Mouse (Mus musculus) thymus, postnatal 10 days (tissue): Measurements from ENCODE around the gene Sugp1.
"Not testable (repeated sequence)": the region's sequence is repeated elsewhere in the genome, so short reads cannot be mapped to it uniquely, and the experiment has no call there.

Experiments used
- DNase-seq, 2 experiments: peaks; one replicate each; pipeline ENCODE4 v3.0.0; 2021; ENCODE audit warnings: low spot score in 2 of 2

Sugp1 gene

GRCm38 (mm10) chr8:70042583-70043455 lies at the start of gene Sugp1, which contains the start of gene Mau2:
Gene Sugp1, plus strand, starts transcription at chr8:70042813.
Gene Mau2, minus strand, starts transcription at chr8:70042734.
- peak; percentile 95 to 97 for DNase-seq

- no peak for DNase-seq
Observed at GRCm38 (mm10) chr8:69995422-69995775, 47.2 kb upstream of the Sugp1 start.

DNA sequence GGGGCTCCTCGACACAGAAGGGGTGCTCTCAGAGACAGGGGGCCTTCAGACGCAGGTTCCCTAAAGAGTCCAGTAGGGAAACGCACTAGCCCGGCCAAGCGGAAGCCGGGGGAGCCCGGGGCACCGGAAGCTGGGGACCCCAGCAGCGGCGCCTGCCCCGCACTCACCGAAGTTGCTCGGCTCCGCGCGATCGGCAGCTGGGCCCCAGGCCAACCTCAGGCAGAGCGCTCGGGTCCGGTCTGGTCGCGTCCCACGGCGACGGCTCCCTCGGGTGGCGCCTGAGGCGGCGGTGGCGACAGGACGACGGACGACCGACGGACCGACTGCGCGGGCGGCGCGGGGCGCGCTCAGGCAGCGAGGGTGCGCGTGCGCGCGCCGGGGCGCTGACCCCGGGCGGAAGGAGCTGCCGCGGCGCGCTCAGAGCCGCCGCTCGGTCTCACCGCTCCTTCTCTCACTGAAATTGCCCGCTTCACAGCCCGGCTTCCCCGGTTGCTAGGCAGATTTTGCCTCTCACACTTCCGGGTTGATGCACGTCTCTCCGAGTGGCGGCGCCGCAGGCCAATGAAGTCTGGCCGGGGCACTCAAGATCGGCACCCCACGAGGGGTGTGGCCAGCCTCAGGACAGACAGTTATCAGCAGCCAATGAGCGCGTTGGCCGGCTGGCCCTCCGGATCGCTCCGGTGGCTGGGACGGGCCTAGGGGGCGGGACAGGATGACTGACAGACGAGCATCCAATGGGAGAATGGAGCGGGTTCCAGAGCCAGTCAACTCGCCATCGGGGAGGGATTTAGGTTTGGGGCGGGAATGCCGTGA lies 46.6 kb upstream of the Sugp1 start, which contains the start of gene Gatad2a:
Gene Gatad2a (minus strand): TSS at position 609 of the 813 bp plus-strand sequence.
- peak; percentile 99 to 100 for DNase-seq

DNA sequence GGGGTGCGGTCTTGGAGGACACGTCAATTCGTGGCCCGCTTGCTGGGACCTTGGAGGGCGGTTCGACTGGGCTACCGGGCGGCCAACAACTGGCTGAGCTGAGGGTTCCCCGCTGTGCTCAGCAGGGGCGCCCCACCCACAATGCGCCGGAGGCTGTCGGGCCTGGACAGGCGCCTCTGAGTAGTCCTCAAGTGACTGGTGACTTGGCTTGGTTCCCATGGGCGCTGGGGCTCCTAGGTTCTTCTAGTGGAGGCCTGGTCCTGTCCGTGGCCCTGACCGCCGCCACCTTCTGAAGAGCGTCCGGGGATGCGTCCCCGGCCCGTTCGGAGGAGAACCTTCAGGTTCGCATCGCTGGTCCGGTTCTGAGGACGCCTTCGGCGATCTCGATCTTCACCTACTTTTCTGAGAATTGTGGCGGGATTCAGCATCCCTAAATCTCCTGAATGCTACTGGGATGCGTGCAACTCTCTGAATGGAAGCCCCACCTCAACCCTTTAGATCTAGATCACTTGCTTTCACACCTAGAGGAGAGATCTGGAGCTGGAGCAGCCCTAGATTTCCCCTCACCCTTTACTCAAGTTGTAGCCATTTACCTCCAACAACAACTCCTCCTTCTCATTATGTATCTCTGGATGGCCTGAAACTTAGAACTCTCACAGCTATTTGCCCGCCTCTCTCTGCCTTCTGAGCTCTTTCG lies 45.9 kb upstream of the Sugp1 start:
- no peak for DNase-seq

DNA sequence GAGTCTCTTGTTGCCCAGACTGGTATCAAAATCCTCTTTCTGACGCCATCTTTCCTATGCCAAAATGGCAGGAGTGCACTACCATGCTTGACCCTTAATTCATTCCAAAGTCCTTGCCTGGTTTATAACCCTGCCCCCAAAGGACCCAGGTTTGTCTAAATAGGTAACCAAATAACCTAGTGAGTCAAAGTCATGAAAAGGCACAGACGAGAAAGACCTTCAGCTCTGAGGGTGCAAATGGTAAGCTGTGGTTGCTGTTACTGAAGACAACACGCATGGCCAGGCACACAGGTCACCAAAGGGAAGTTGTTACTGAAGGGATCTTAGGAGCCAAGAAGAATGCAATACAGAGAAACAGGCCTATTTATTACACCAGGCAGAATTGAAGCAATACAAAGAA lies 43.9 kb upstream of the Sugp1 start:
- DNase-seq = no peak

GRCm38 (mm10) chr8:69999236-69999635 lies 43.4 kb upstream of the Sugp1 start:
- DNase-seq = no peak

GRCm38 (mm10) chr8:70000226-70000625 lies 42.4 kb upstream of the Sugp1 start:
- no peak for DNase-seq

- peak; percentile 35 to 49 for DNase-seq
Observed at GRCm38 (mm10) chr8:70001176-70001891, 41.3 kb upstream of the Sugp1 start.

DNA sequence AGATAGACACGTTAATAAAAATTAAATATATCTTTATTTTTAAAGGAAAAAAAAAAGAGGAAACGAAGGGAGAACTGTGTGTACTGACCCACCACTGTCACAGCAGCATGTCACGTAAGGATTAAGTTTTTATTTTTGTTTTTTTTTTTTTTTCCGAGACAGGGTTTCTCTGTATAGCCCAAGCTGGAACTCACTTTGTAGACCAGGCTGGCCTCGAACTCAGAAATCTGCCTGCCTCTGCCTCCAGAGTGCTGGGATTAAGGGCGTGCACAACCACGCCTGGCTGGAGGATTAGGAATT lies 40.8 kb upstream of the Sugp1 start:
- not testable (repeated sequence) for DNase-seq

DNA sequence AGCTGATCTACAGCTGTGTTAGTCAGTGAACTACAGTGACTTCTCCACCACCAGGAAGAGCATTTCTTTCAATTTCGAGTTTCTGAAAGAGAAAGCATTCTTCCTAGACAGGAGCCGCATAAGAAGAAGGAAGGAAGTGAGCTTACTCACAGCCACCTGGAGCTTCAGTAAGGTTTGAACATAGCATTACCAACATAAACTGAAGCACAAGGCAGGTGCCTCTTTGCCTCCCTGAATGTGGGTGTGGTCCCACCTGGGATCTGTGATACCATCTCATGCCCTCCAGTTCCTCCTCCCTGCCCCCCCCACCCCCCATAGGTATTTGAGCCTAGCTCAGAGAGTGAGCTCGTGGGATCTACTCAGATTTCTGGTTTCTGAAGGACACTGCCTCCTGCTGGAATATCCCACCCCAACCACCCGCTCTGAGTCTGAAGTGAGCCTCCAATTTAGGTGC lies 39.4 kb upstream of the Sugp1 start:
- DNase-seq = peak; percentile 14 to 32

- DNase-seq = no peak
Observed at GRCm38 (mm10) chr8:70004345-70004744, 38.3 kb upstream of the Sugp1 start.

DNA sequence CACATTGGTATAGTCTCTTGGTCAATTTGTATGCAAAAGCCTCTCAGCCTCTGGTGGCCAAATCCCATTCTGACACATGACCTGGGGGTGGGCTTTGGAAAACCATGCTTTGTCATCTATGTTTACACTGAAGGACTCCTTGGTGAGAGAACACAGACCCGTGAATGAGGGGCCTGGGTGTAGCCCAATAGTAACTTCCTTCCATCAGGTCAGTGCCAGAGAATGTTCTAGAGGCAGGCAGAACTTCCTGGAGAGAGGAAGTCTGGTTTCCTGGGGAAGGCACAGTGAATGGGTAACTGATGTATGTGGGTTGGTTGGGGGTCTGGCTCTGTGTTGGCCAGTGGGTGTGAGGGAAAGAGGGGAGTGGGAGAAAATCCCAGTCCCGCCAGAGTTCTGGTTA lies 37.4 kb upstream of the Sugp1 start:
- DNase-seq = no peak

DNA sequence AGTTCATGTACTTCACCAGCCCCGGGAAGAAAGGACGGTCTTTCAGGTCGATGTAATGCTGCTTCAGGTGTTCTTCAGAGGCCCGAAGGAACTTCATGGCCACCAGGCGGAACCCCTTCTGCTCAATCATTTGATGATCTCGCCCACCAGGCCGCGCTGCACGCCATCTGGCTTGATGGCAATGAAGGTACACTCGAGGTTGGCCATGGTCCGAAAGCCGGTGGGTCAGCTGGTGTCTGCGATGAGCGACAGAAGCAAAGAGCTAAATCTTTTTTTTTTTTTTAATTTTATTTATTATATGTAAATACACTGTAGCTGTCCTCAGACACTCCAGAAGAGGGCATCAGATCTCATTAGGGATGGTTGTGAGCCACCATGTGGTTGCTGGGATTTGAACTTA lies 31.8 kb upstream of the Sugp1 start:
- not testable (repeated sequence) for DNase-seq

DNA sequence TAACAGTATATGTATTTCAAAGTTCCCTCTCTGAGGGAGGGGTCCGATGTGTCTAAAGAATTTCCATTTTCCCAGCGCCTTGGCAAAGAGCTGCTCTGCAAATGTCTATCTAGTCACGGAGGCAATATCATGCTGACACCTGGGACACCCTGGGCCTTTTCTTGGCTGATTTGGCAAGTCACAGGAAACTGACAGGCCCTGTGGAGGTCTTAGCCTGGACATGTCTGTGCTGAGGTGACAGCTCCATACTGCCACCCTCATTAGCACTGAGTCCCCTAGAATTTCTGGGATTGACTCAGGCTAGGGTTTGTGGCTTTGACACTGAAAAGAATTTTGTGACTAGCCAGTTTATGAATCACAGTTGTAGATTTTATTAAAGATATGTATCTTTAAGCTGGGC lies 30.3 kb upstream of the Sugp1 start:
- no peak for DNase-seq

DNA sequence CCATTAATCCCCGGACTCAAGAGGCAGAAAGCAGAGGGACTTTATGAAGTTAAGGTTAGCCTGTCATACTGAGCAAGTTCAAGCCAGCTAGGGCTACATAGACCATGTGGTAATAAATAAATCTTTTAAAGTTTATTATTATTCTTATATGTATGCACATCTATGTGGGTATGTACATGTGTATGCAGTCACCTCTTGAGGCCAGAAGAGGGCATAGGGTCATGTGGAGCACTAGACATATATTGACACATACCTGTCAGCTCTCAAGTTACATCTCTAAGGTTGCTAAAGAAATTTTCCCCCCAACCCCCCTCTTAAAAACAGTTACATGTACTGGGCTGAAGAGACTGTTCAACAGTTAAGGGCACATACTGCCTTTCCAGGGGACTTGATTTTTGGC lies 29.9 kb upstream of the Sugp1 start:
- no peak for DNase-seq

DNA sequence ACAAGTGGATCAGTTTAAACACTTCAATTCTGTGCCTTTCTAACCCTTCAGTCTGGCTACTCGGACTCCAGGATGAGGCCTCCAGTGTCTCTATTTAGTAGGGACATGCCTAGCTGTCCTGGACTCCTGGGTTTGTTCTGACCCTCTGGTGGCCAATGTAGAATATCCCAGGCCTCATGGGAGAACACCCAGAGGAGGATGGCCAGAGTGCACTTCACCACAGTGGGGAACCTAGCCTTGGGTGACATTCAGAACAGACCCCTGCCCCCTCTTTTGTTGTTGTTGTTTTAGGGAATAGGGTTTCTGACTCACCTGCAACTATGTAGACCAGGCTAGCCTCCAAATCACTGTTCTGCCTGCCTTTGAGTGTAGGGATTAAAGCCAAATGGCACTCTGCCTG lies 27.6 kb upstream of the Sugp1 start:
- DNase-seq = no peak

DNA sequence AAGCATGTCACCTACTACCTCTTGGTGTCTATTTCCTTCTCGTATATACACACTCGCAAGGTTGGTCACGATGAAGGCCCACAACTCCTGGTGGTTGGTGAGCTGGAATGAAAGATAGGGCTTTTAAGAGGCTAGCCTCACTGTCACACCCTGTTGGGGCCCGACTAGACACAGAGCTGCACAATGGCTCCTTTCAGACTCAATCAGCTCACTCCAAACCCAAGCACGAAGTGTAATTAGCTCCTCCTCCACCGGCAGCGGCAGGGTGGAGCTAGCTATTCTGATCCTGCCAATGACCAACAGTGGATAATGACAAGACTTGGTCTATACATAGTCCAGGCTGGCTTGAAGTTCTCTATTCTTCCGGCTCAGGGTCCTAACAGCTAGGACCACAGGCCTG lies 19.0 kb upstream of the Sugp1 start:
- DNase-seq = no peak

DNA sequence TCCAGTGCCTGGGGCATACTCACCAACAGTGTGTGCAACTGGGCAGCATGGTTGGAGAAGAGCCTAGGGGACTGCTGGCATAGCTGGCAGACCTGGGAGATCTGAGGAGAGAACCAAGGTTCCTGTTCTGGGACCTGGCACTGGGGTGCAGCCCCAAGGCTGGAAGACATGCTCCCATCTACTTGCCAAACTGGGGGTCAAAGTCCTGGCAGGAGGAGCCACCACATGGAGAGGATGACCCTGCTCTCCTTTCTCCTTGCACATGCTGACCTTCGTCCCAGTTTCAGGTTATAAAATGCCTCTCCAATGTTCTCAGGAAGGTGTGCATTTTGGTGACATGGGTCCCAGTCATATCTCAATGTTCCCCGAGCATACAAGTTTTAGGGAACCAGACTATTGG lies 16.5 kb upstream of the Sugp1 start:
- no peak for DNase-seq

GRCm38 (mm10) chr8:70030255-70030654 lies 12.4 kb upstream of the Sugp1 start:
- no peak for DNase-seq

DNA sequence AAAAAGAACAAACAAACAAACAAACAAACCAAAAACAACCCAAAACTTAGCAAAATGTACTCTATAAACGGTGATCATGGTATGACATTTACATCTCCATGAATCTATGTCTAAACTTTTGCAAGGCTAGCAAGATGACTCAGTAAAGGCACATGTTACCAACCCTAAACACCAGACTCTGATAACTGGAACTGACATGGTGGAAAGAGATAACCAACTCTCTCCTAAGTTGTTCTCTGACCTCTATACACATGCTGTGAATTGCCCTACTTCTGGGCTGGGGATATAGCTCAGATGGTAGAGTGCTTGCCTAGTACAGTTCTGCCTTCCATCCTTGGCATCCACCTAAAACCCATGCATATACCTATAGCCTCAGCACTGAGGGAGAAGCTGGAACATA lies 4.6 kb upstream of the Sugp1 start:
- no peak for DNase-seq

GRCm38 (mm10) chr8:70041885-70042546 lies 597 bp upstream of the Sugp1 start:
- peak; percentile 44 to 58 for DNase-seq
